Mouse (Mus musculus) olfactory bulb, adult 2 months (tissue): Measurements from ENCODE around the gene Grip1.

Source experiments
- CTCF ChIP-seq: fragments of 200-500 bp; IDR thresholded peaks from 2 replicates; pipeline ENCODE4 v1.5.1; 2012; ENCODE audit warnings: low read depth, mild to moderate bottlenecking, low read length, moderate library complexity; ENCODE audit not compliant: insufficient read depth
- POLR2A ChIP-seq: fragments of 200-500 bp; IDR thresholded peaks from 2 replicates; pipeline ENCODE4 v1.6.1; 2012; ENCODE audit warnings: mild to moderate bottlenecking, low read depth, low read length, moderate library complexity; ENCODE audit not compliant: insufficient read depth

- TF ChIP-seq POLR2A (no peak), CTCF (no peak)
These were observed 526.4 kb downstream of the Grip1 start for GRCm38 (mm10) chr10:119980032-119980431.
